Mouse (Mus musculus): ENCODE measurements around the gene Rtkn2.

Gene Rtkn2

GRCm38 (mm10) chr10:68039641-68040205 is 60.4 kb downstream of the Rtkn2 start:
- in situ Hi-C loops (cut with MboI) = no loop called here

- in situ Hi-C loops (cut with MboI) = no loop called here
Observed at GRCm38 (mm10) chr10:68040394-68040793, 61.0 kb downstream of the Rtkn2 start.

DNA sequence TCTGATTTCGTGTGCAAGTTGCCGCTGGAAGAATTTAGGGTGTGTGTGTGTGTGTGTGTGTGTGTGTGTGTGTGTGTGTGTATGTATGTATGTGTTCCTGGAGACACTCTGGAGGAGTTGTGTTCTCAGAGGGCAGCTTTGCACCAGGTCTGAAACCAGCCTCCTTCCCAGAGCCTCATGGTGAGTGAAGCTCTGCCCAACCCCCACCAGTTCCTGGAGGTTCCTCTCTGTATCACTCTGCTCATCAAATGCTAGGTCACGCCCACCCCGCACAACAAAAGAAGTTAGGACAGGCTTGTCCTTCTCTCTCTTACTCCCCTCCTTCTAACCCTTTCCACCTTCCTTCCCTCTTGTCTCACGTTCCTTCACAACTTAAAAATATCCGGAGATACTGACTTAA is 64.6 kb downstream of the Rtkn2 start:
- in situ Hi-C loops (cut with MboI) = no loop called here

DNA sequence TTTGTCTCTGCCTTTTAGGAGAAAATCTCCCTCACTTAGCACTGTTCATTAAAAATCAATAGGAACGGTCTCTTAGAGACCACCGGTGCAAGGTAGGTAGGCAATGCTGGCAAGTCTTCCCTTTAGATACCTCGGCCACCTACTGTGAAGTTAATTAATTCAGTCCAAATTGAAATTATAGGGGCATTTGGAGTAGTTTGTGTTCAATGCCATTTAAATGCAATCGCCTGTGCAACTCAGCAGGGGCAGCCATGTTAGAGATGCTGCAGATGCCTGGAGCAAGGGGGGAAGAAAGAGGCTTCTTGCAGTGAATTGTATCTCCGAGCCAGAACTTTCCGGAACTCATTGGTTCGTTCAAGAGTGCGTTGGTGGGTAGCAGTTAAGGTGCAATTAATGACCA is 65.5 kb downstream of the Rtkn2 start:
- in situ Hi-C loops (cut with MboI) = no loop called here

GRCm38 (mm10) chr10:68048641-68049305 is 69.4 kb downstream of the Rtkn2 start:
- in situ Hi-C loops (cut with MboI) = no loop called here

- in situ Hi-C loops (cut with MboI) = no loop called here
Observed at GRCm38 (mm10) chr10:68050882-68051281, 71.5 kb downstream of the Rtkn2 start.

- in situ Hi-C loops (cut with MboI) = no loop called here
Observed at GRCm38 (mm10) chr10:68051316-68051933, 72.1 kb downstream of the Rtkn2 start.

DNA sequence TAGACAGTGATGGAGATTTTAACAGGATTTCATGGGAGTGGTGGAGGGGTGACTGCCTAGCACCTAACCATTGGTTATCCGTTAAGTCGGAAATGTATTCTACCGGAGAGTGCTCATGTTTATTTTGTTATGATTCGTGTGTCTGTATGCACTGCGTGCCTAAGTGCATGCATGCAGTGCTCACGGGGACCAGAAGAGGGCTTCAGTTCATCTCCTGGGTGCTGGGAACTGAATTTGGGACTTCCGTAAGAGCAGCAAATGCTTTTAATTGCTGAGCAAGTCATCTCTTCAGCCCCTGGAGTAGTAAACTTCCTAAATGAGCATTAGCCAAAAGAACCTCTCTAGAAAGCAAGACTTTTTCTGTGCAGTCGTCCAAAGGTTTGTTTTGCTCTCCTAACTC is 72.9 kb downstream of the Rtkn2 start:
- in situ Hi-C loops (cut with MboI) = no loop called here

DNA sequence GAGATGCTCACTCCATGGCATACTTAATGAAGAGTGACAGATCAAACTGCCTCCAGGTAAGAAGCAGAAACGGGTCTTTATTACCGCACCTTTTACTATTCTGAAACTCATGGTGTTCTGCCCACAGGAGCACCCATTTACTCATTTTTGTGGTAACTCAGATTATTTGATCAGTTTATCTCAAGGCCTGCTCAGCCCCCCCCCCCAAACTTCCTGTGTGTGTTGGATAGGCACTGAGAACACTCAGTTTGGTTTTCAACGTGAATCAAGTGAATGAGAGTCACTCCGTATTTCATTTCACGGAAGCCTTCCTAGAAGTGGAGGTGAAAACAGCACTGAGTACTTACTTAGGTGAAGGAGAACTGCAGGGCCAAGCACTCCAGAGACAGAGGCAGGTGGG is 74.8 kb downstream of the Rtkn2 start:
- in situ Hi-C loops (cut with MboI) = no loop called here

- in situ Hi-C loops (cut with MboI) = no loop called here
Observed at GRCm38 (mm10) chr10:68054706-68055105, 75.3 kb downstream of the Rtkn2 start.

GRCm38 (mm10) chr10:68057841-68058240 is 78.5 kb downstream of the Rtkn2 start:
- in situ Hi-C loops (cut with MboI) = no loop called here

DNA sequence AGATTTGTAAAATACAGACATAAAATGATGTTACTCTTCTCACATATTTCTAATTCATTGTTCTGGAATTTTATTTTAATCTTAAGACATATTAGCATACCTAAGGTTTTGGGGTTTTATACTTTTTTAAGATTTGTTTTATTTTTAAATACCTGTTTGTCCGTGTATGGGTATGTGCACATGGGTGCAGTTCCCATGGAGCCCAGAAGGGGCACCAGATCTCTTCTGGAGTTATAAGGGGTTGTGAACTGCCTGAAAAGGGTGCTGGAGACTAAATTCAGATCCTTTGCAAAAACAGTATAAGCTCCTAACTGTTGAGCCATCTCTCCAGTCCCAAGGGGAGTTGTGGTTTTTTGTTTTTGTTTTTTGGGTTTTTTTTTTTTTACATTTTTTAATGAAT is 79.0 kb downstream of the Rtkn2 start:
- in situ Hi-C loops (cut with MboI) = no loop called here

GRCm38 (mm10) chr10:68060590-68061248 is 81.3 kb downstream of the Rtkn2 start:
- in situ Hi-C loops (cut with MboI) = no loop called here

DNA sequence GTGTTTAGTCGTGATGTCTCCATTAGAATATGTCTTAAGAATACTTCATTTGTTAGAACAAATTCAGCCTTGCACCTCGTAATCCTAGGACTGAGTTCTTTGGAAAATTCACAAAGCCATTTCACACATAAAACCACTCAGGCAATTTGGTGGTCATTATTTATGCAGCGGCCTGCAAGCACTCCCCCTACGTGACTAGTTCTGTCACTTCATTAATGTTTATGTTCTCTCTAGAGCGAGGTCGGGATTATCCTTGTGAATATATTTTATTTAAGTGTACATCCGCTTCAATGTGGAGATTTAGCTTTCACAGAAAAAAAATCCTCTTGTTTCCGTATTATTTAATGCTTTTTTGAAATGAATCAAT is 81.9 kb downstream of the Rtkn2 start:
- in situ Hi-C loops (cut with MboI) = no loop called here

DNA sequence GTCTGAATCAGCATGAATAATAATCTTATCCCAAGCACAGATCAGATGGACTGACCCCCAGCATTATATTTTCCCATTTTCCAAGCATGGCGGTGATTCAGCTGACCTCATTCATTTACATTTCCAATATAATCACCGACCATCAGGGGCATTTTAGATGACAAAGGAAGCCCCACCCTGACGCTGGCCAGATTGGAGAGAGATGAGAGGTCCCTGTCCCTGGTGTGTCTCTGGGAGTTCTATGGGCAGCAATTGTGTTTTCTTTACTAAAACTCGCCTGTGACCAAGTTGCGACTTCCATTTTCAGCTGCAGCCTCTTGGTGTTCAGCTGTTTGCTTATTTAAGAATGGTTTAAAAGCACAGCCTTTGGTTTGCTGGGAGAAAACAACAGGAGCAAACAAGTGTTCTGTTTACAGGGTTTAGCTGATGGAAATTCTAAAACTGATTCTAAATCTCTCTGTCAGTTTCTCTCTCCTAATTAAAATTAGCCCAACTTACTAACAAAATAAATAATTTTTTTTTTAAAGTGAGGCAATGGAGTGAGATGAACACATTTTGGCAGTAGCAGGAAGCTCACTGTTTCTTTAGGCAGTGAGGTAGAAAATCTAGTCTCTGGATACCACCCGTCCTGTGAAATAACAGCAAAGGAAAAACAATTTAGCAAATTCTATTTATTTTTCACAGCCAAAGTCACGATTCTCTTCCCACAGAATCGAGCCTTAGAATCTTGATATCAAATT is 84.6 kb downstream of the Rtkn2 start:
- in situ Hi-C loops (cut with MboI) = no loop called here

GRCm38 (mm10) chr10:68064571-68064970 is 85.2 kb downstream of the Rtkn2 start:
- in situ Hi-C loops (cut with MboI) = no loop called here

DNA sequence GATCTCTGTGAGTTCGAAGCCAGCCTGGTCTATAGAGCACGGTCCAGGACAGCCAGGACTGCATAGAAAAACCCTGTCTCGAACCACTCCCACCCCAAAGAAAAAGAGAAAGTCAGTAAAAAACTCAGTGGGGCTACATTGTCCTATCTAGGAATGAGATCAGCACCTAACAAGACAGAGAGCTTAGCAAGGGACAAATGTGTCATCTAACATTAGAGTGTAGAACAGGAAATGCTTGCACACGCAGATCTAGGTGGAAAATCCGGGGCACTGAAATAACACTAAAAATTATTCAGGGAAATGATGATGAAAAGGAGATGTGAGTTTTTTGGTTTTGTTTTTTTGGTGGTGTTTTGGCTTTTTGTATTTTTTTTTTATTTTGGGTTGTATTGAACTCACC is 86.8 kb downstream of the Rtkn2 start:
- in situ Hi-C loops (cut with MboI) = no loop called here

DNA sequence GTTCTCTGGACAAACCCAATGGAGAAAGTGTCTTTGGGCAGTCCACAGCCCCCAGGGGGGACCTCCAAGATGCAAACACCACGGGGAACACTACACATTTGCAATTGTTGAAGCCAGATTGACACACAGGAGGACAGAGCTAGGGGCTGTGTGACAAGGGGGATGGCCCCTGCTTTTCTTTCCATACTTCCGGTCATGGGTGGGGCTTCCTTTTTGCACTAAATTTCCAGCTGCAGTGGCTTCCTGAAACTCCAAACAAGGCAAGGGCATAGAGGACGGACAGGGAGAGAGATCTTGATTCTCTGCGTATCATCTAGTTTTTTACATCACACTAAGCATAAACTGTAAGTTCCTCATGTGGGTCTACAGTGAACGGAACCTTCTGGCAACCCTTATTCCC is 88.6 kb downstream of the Rtkn2 start:
- in situ Hi-C loops (cut with MboI) = no loop called here

DNA sequence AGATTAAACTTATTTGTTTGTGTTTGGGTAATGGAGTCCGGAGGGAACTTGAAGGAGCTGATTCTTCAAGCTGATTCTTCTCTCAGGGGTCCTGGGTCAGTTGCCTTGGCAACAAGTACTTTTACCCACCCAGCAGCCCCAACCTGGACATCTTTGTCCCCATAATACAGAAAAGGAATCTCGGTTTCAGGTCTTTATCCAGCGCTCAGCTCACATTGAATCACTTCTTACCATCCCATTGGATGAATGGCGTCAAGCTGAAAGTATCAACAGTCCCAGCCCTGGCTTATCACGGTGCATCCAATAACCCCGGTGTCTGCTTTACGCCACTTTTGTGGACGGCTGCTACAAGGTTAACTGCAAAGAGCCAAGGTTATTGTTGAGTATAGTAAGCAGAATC is 89.1 kb downstream of the Rtkn2 start:
- in situ Hi-C loops (cut with MboI) = no loop called here

DNA sequence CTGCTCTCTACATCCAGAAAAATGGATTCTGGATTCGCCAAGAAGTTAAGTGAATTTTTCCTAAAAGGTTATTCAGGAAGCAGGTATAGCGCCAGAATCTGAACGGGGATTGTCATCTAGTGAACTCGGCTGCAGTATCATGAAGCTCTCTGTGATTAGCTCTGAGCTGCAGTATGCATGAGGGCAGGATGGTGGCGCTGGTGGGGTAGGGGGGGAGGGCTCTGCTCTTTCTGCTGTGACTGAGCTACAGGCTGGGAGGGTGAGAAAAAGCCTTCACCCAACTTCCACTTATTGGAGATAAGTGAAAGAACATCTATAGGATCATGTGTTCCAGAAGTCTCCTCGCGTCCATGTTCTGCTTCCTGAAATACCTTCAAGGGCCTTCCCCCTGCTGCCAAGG is 91.7 kb downstream of the Rtkn2 start:
- in situ Hi-C loops (cut with MboI) = no loop called here

DNA sequence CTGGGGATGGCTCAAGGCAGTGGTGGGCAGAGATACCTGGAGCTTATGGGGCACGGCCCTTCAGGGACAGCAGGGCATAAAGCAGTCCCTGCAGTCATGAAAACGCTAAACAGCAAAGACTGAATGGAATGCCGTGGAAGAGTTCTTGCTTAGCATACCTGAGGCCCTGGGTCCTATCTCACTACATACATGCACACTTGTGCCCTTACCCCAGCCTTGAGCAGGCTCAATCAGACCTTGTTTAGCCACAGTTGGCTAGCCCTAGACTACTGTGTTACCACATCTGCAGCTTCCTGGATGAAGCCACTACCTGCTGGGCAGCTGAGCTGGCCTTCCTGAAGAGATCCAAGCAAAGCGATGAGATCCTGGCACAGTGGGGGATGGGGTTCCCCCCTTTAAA is 93.3 kb downstream of the Rtkn2 start:
- in situ Hi-C loops (cut with MboI) = no loop called here

- in situ Hi-C loops (cut with MboI) = no loop called here
Observed at GRCm38 (mm10) chr10:68074291-68074690, 94.9 kb downstream of the Rtkn2 start.

Measured in mature B cell (primary cell).